Mouse (Mus musculus) midbrain, postnatal 0 days (tissue): ENCODE data around the gene Upf3b. TPM values are rescaled to one million over a fixed set of nuclear protein-coding genes. Genes with fewer than 3 reads are reported as not detected.
A peak's percentile ranks its signal among the peaks of the same experiment; 100 is the strongest.

Experiments used
- ATAC-seq: fragments of 200-750 bp; cut with Nextera tagmentation; 2 replicates; pipeline ENCODE4 v1.8.0; 2017; ENCODE audit warnings: moderate number of reproducible peaks, mild to moderate bottlenecking, moderate TSS enrichment, moderate library complexity; ENCODE audit not compliant: low FRiP score
- DNase-seq: peaks from one replicate; pipeline ENCODE4 v3.0.0-alpha.2; 2015; ENCODE audit warnings: low spot score
- H3K27ac ChIP-seq: fragments of 300-500 bp; sonication (generic); 2 replicates; pipeline ENCODE4 v1.5.1; 2014; ENCODE audit warnings: low read depth, mild to moderate bottlenecking, low read length, mixed read lengths
- H3K27me3 ChIP-seq: fragments of 300-500 bp; sonication (generic); 2 replicates; pipeline ENCODE4 v1.6.1; 2014; ENCODE audit warnings: low read length, control low read depth, mixed read lengths; ENCODE audit not compliant: insufficient read depth
- H3K36me3 ChIP-seq: fragments of 300-500 bp; sonication (generic); 2 replicates; pipeline ENCODE4 v1.6.1; 2014; ENCODE audit warnings: low read length, control low read depth, mixed read lengths; ENCODE audit not compliant: insufficient read depth
- H3K4me1 ChIP-seq: fragments of 300-500 bp; sonication (generic); 2 replicates; pipeline ENCODE4 v1.6.1; 2014; ENCODE audit warnings: mild to moderate bottlenecking, control low read depth, antibody characterized with exemption, low read length, mixed read lengths; ENCODE audit not compliant: insufficient read depth
- H3K4me2 ChIP-seq: fragments of 300-500 bp; sonication (generic); 2 replicates; pipeline ENCODE4 v1.6.1; 2014; ENCODE audit warnings: low read depth, mild to moderate bottlenecking, low read length, mixed read lengths; ENCODE audit not compliant: poor library complexity, severe bottlenecking
- H3K4me3 ChIP-seq: fragments of 300-500 bp; sonication (generic); 2 replicates; pipeline ENCODE4 v1.5.1; 2014; ENCODE audit warnings: low read depth, mild to moderate bottlenecking, low read length, moderate library complexity
- H3K9ac ChIP-seq: fragments of 300-500 bp; sonication (generic); replicated peaks from 2 replicates; pipeline ENCODE4 v1.6.1; 2014; ENCODE audit warnings: mild to moderate bottlenecking, low read length, moderate library complexity, mixed read lengths; ENCODE audit not compliant: poor library complexity, severe bottlenecking
- H3K9me3 ChIP-seq: fragments of 300-500 bp; sonication (generic); 2 replicates; pipeline ENCODE4 v1.6.1; 2016; ENCODE audit warnings: low read length, control low read depth
- CTCF ChIP-seq: IDR thresholded peaks from 2 replicates; pipeline ENCODE4 v1.5.1; 2016; ENCODE audit warnings: antibody characterized with exemption, mild to moderate bottlenecking
- WGBS: fragments of 180-500 bp; shearing (Covaris S2); extraction: QIAGEN DNeasy Blood & Tissue Kit; methylation state at CpG from one replicate; pipeline ENCODE4 v1.1.7; 2014; 5-methylcytosine and 5-hydroxymethylcytosine counted together
- polyA plus RNA-seq: library from polyadenylated mRNA; unstranded; fragments of >200 nt; fragmentation: Nextera tagmentation; extraction: Ambion mirVana; gene quantifications from 2 replicates; pipeline ENCODE4 v1.2.1, GENCODE M21; 2015
- total RNA-seq: library from RNA; depleted of rRNA; stranded (reverse); fragments of >200 nt; gene quantifications from 2 replicates; pipeline ENCODE4 v1.2.3, GENCODE M21; 2014

Gene Upf3b
- total and polyA plus RNA-seq, 2 experiments from 2014 or later, result 11.0 to 27.2 TPM

DNA sequence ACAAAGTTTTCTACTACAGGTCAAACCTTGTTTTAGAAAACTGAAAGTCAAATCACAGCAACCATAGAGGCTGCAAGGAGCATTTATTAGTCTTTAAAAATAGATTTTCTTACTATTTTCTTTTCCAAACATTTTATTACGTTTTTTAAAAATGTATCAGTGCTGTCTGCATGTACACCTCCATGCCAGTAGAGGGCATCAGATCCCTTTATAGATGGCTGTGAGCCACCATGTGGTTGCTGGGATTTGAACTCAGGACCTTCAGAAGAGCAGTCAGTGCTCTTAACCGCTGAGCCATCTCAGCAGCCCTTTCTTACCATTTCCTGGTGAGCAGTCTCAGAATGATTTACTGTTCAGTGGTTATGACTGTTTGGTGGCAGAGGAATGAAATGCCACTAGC is 6.3 kb downstream of the Upf3b start:
- Histone ChIP-seq H3K4me3 (no peak overlapping the region), H3K36me3 (no peaks in the 10 kb centered on the region), H3K9me3 (no peaks in the 10 kb centered on the region), H3K4me1 (no peaks in the 10 kb centered on the region), H3K9ac (no peak overlapping the region), H3K27ac (no peak overlapping the region), H3K27me3 (no peaks in the 10 kb centered on the region), H3K4me2 (no peak overlapping the region)
- ATAC-seq (no peak), DNase-seq (no peak)
- peak; percentile 45 for TF ChIP-seq CTCF
- 83% methylated on average over 2 of the region's 2 CpGs for WGBS

GRCm38 (mm10) chrX:37098681-37099080 is 11.4 kb downstream of the Upf3b start:
- no peak overlapping the region for H3K9ac ChIP-seq
- H3K27ac ChIP-seq, result no peak overlapping the region
- 89% methylated on average over 3 of the region's 3 CpGs for WGBS
- H3K4me3 ChIP-seq, result no peak overlapping the region
- no peak for TF ChIP-seq CTCF
- H3K36me3 ChIP-seq, result no peaks in the 10 kb centered on the region
- no peaks in the 10 kb centered on the region for H3K4me1 ChIP-seq
- DNase-seq (no peak), ATAC-seq (no peak)
- H3K27me3 ChIP-seq, result no peaks in the 10 kb centered on the region
- H3K9me3 ChIP-seq, result no peaks in the 10 kb centered on the region
- H3K4me2 ChIP-seq, result no peak overlapping the region

GRCm38 (mm10) chrX:37095106-37095768 is 14.9 kb downstream of the Upf3b start:
- no peak overlapping the region for H3K4me2 ChIP-seq
- H3K4me1 ChIP-seq, result no peaks in the 10 kb centered on the region
- no peak overlapping the region for H3K27ac ChIP-seq
- ATAC-seq, result no peak
- no peaks in the 10 kb centered on the region for H3K27me3 ChIP-seq
- no peak overlapping the region for H3K9ac ChIP-seq
- H3K36me3 ChIP-seq, result no peaks in the 10 kb centered on the region; the same call in 1 of the 2 replicates
- WGBS, result 94% methylated on average over 11 of the region's 11 CpGs
- no peak for DNase-seq
- TF ChIP-seq CTCF, result no peak
- H3K9me3 ChIP-seq, result no peaks in the 10 kb centered on the region
- no peak overlapping the region for H3K4me3 ChIP-seq

- Histone ChIP-seq H3K36me3 (no peaks in the 10 kb centered on the region; the same call in 1 of the 2 replicates), H3K9ac (no peak overlapping the region), H3K4me2 (no peak overlapping the region), H3K4me3 (no peak overlapping the region), H3K27ac (no peak overlapping the region), H3K4me1 (no peaks in the 10 kb centered on the region), H3K27me3 (no peaks in the 10 kb centered on the region), H3K9me3 (no peaks in the 10 kb centered on the region)
- no peak for ATAC-seq
- no peak for DNase-seq
- no peak for TF ChIP-seq CTCF
- WGBS, result 98% methylated on average over 3 of the region's 3 CpGs
These were observed 18.7 kb downstream of the Upf3b start for GRCm38 (mm10) chrX:37091457-37091856.

- Histone ChIP-seq H3K4me3 (no peak overlapping the region), H3K27ac (no peak overlapping the region), H3K4me2 (no peak overlapping the region), H3K9me3 (no peaks in the 10 kb centered on the region), H3K4me1 (no peaks in the 10 kb centered on the region), H3K36me3 (no peaks in the 10 kb centered on the region; the same call in 1 of the 2 replicates), H3K9ac (no peak overlapping the region), H3K27me3 (no peaks in the 10 kb centered on the region)
- WGBS, result 88% methylated on average over 1 of the region's 1 CpGs
- no peak for TF ChIP-seq CTCF
- DNase-seq, result no peak
- ATAC-seq, result no peak
These were observed 21.3 kb downstream of the Upf3b start for GRCm38 (mm10) chrX:37088778-37089177.

DNA sequence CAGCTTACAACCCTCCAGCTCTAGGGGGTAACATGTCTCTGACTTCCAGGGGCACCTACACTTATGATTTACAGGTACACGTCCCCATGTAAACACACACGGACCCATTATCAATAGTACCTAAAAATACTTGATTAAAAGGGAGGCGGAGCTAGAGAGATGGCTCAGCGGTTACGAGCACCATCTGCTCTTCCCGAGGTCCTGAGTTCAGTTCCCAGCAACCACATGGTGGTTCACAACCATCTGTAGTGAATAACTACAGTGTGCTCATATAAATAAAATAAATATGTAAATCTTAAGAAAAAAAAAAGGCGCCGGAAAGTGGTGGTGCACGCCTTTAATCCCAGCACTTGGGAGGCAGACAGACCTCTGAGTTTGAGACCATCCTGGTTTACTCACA is 24.5 kb downstream of the Upf3b start:
- H3K36me3 ChIP-seq, result no peaks in the 10 kb centered on the region
- H3K4me1 ChIP-seq, result no peaks in the 10 kb centered on the region
- ATAC-seq (peak; percentile 47), DNase-seq (no peak)
- H3K27me3 ChIP-seq, result no peaks in the 10 kb centered on the region
- no peaks in the 10 kb centered on the region for H3K9me3 ChIP-seq
- H3K27ac ChIP-seq, result peak overlapping the region; percentile 78
- peak overlapping the region; percentile 54 for H3K4me2 ChIP-seq
- peak overlapping the region; percentile 49 for H3K4me3 ChIP-seq
- 13% methylated on average over 9 of the region's 9 CpGs for WGBS
- H3K9ac ChIP-seq, result 0 out of 2 replicates have a peak overlapping the region, but pooled peaks have one; percentile 24
- no peak for TF ChIP-seq CTCF
